Mouse (Mus musculus) CD8-positive naive resting alpha-beta T cell, adult 57 days (primary cell): ENCODE data around the gene Nudcd3. TPM values are rescaled to one million over a fixed set of nuclear protein-coding genes. Genes with fewer than 3 reads are reported as not detected.

Experiments used
- total RNA-seq: library from RNA; stranded (reverse); gene quantifications from one replicate; pipeline ENCODE4 v1.2.4, GENCODE M21; 2023

The Nudcd3 gene
- total RNA-seq, result 54.0 TPM

GRCm38 (mm10) chr11:6200087-6200569, at the start of gene Nudcd3:
Nudcd3 (minus strand) TSS chr11:6200415.

GRCm38 (mm10) chr11:6230012-6230411, 29.8 kb upstream of the Nudcd3 start, which contains the start of gene Npc1l1:
Npc1l1 (minus strand) TSS chr11:6230143.

GRCm38 (mm10) chr11:6199410-6200086, 667 bp downstream of the Nudcd3 start, which contains the start of gene A730071L15Rik:
A730071L15Rik (plus strand) TSS chr11:6200029.

GRCm38 (mm10) chr11:6066176-6066575, 134.0 kb downstream of the Nudcd3 start, which contains the start of gene Camk2b:
Camk2b (minus strand) TSS chr11:6066362.

Other genes starting within 250 kb of the Nudcd3 start
- 58.0 TPM for gene Ykt6, start 244.7 kb downstream of the Nudcd3 start, total RNA-seq
- 11.1 TPM for gene Camk2b, start 134.1 kb downstream of the Nudcd3 start, total RNA-seq
- gene A730071L15Rik, start 386 bp downstream of the Nudcd3 start, total RNA-seq, result 0.43 TPM
- not detected for gene Npc1l1, start 29.7 kb upstream of the Nudcd3 start, total RNA-seq
- 68.0 TPM for gene Ddx56, start 67.4 kb upstream of the Nudcd3 start, total RNA-seq
- 30.5 TPM for gene Tmed4, start 74.5 kb upstream of the Nudcd3 start, total RNA-seq
- gene Ogdh, start 91.2 kb upstream of the Nudcd3 start, total RNA-seq, result 155 TPM
- 104 TPM for gene Zmiz2, start 188.7 kb upstream of the Nudcd3 start, total RNA-seq
- gene Ppia, start 215.0 kb upstream of the Nudcd3 start, total RNA-seq, result 1,275 TPM
- 52.0 TPM for gene H2afv, start 244.0 kb upstream of the Nudcd3 start, total RNA-seq